Mouse (Mus musculus) C2C12 (cell line): ENCODE measurements around the gene Arhgef5.

Source experiments
- CEBPB ChIP-seq: IDR thresholded peaks from one replicate; pipeline ENCODE4 v1.6.1; 2011; ENCODE audit warnings: low read depth, mild to moderate bottlenecking, control low read depth, moderate library complexity
- CTCF ChIP-seq: IDR thresholded peaks from one replicate; pipeline ENCODE4 v1.5.1; 2011; ENCODE audit not compliant: control insufficient read depth, insufficient read depth, insufficient read length

- TF ChIP-seq CTCF: peak; percentile 18
- TF ChIP-seq CEBPB: no peak
These were observed 11.0 kb upstream of the Arhgef5 start for GRCm38 (mm10) chr6:43254193-43254926.
